Mouse (Mus musculus) CD8-positive naive resting alpha-beta T cell, adult 2 months (primary cell): ENCODE measurements around the gene Nrm.

Experiments used
- DNase-seq, 2 experiments: peaks; one replicate each; pipeline ENCODE4 v3.0.0; 2022; ENCODE audit warnings: low read depth in 2 of 2, low spot score in 2 of 2

Gene Nrm

GRCm38 (mm10) chr17:35866281-35866831 is 5.2 kb downstream of the Nrm start:
- peak in 1 of 2 experiments; percentile 14 for DNase-seq

GRCm38 (mm10) chr17:35866911-35867890 is 6.1 kb downstream of the Nrm start:
- DNase-seq: peak in 1 of 2 experiments; percentile 22

GRCm38 (mm10) chr17:35868165-35868820 is 7.2 kb downstream of the Nrm start:
- DNase-seq: peak in 1 of 2 experiments; percentile 31

GRCm38 (mm10) chr17:35868961-35869345 is 7.8 kb downstream of the Nrm start:
- no peak for DNase-seq

GRCm38 (mm10) chr17:35869346-35870067 is 8.4 kb downstream of the Nrm start:
- no peak for DNase-seq

- peak; percentile 62 to 75 for DNase-seq
Observed at GRCm38 (mm10) chr17:35870151-35870883, 9.2 kb downstream of the Nrm start.

GRCm38 (mm10) chr17:35870884-35871696 is 10.0 kb downstream of the Nrm start:
- peak; percentile 60 to 79 for DNase-seq

- peak; percentile 79 to 81 for DNase-seq
Observed at GRCm38 (mm10) chr17:35873774-35874519, 12.8 kb downstream of the Nrm start.

GRCm38 (mm10) chr17:35874721-35875120 is 13.6 kb downstream of the Nrm start:
- no peak for DNase-seq

- peak; percentile 87 to 96 for DNase-seq
Observed at GRCm38 (mm10) chr17:35879245-35880057, 18.3 kb downstream of the Nrm start, which contains the start of gene Dhx16. Gene Dhx16 (plus strand): TSS chr17:35879819.

GRCm38 (mm10) chr17:35882924-35883323 is 21.8 kb downstream of the Nrm start:
- DNase-seq: no peak

GRCm38 (mm10) chr17:35883777-35884176 is 22.7 kb downstream of the Nrm start:
- DNase-seq: no peak

- no peak for DNase-seq
Observed at GRCm38 (mm10) chr17:35887725-35888124, 26.6 kb downstream of the Nrm start.

GRCm38 (mm10) chr17:35896781-35897643 is 35.9 kb downstream of the Nrm start, which contains the start of gene 2310061I04Rik:
Gene 2310061I04Rik (minus strand): TSS chr17:35897431.
- DNase-seq: peak; percentile 87

- DNase-seq: no peak
Observed at GRCm38 (mm10) chr17:35897644-35898573, 36.8 kb downstream of the Nrm start.

GRCm38 (mm10) chr17:35900636-35901035 is 39.5 kb downstream of the Nrm start:
- no peak for DNase-seq
